Mouse (Mus musculus): Measurements from ENCODE around the gene Mical2. TPM values are rescaled to one million over a fixed set of nuclear protein-coding genes. Genes with fewer than 3 reads are reported as not detected.

The Mical2 gene
- polyA plus RNA-seq, 1 experiment from 2014 or later = 0.88 TPM

- Histone ChIP-seq H3K36me3 (replicated peaks) (no peaks in the 10 kb centered on the region), H3K27ac (peak overlapping the region; percentile 68; the same call in 1 of the 2 replicates), H3K27me3 (ENCODE audit: poor library complexity, severe bottlenecking) (no peaks in the 10 kb centered on the region), H3K4me3 (no peak overlapping the region), H3K9me3 (no peaks in the 10 kb centered on the region), H3K4me1 (peaks cover 28% of the 10 kb centered on the region)
- 54% methylated on average over 6 of the region's 6 CpGs for WGBS
- no peak for DNase-seq (ENCODE audit: extremely low spot score, low spot score)
Observed at GRCm38 (mm10) chr7:112454380-112454779, 228.7 kb downstream of the Mical2 start.

GRCm38 (mm10) chr7:112454951-112455350 lies 229.3 kb downstream of the Mical2 start:
- 86% methylated on average over 2 of the region's 2 CpGs for WGBS
- no peaks in the 10 kb centered on the region for H3K27me3 ChIP-seq (ENCODE audit: poor library complexity, severe bottlenecking)
- H3K9me3 ChIP-seq = no peaks in the 10 kb centered on the region
- peaks cover 28% of the 10 kb centered on the region for H3K4me1 ChIP-seq
- no peak for DNase-seq (ENCODE audit: extremely low spot score, low spot score)
- H3K36me3 ChIP-seq (replicated peaks) = no peaks in the 10 kb centered on the region
- no peak overlapping the region for H3K27ac ChIP-seq
- no peak overlapping the region for H3K4me3 ChIP-seq

DNA sequence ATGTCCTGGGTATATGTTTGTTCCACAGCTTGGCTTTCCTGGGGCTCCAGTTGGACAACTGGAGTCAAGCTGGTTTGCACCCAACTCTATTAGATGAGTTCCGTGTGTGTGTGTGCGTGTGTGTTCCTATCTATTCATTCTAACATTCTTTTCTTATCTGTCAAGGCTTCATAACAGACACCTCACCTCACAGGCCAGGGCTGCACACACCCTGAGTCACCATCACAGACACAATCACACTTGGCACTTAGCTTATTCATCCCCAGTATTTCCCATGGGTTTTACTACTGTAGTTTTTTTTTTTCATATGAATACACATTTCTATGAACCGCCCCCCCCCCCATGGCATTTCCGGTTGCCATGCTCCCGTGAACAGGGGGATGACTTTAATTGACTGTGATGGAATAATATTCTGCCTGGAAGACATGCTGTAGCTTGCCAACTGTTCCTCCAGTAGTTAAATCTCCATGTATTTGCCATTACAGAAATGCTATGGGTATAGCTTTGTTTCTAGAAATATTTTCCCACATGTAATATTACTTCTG lies 230.0 kb downstream of the Mical2 start:
- Histone ChIP-seq H3K4me1 (peaks cover 33% of the 10 kb centered on the region), H3K9me3 (no peaks in the 10 kb centered on the region), H3K4me3 (no peak overlapping the region), H3K27ac (no peak overlapping the region), H3K27me3 (ENCODE audit: poor library complexity, severe bottlenecking) (no peaks in the 10 kb centered on the region), H3K36me3 (replicated peaks) (no peaks in the 10 kb centered on the region)
- no peak for DNase-seq (ENCODE audit: extremely low spot score, low spot score)
- WGBS = 92% methylated on average over 5 of the region's 5 CpGs

GRCm38 (mm10) chr7:112457373-112457772 lies 231.7 kb downstream of the Mical2 start:
- no peaks in the 10 kb centered on the region for H3K27me3 ChIP-seq (ENCODE audit: poor library complexity, severe bottlenecking)
- no peak for DNase-seq (ENCODE audit: extremely low spot score, low spot score)
- 96% methylated on average over 4 of the region's 4 CpGs for WGBS
- no peaks in the 10 kb centered on the region for H3K36me3 ChIP-seq (replicated peaks)
- H3K4me3 ChIP-seq = no peak overlapping the region
- no peaks in the 10 kb centered on the region for H3K9me3 ChIP-seq
- peaks cover 37% of the 10 kb centered on the region for H3K4me1 ChIP-seq
- H3K27ac ChIP-seq = no peak overlapping the region

DNA sequence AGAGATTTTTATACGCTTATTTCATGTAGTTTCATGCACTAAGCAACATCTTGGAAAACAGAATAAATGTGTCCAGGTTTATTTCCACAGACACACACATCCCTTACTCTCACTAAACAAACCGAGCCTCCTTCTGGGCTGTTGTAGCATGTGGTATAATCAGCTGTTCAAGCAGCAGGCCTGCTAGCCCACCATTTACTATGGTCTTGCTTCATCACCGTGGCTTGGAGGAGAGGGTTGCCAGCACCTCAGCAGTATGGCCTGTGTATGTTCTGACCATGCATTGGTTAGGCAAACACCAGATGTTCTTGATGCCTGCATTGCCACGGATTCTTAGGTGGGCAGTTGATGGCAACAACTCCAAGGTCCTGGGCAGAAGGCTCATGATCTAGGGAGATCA lies 232.3 kb downstream of the Mical2 start:
- Histone ChIP-seq H3K27me3 (ENCODE audit: poor library complexity, severe bottlenecking) (no peaks in the 10 kb centered on the region), H3K4me1 (peaks cover 41% of the 10 kb centered on the region), H3K27ac (no peak overlapping the region), H3K36me3 (replicated peaks) (no peaks in the 10 kb centered on the region), H3K4me3 (no peak overlapping the region), H3K9me3 (no peaks in the 10 kb centered on the region)
- WGBS = 92% methylated on average over 4 of the region's 4 CpGs
- no peak for DNase-seq (ENCODE audit: extremely low spot score, low spot score)

- WGBS = 84% methylated on average over 5 of the region's 5 CpGs
- H3K4me1 ChIP-seq = peaks cover 43% of the 10 kb centered on the region
Observed at GRCm38 (mm10) chr7:112458440-112458839, 232.8 kb downstream of the Mical2 start.

More at GRCm38 (mm10) chr7:112458440-112458839, 232.8 kb downstream of the Mical2 start:
- Histone ChIP-seq H3K27ac (no peak overlapping the region), H3K4me3 (no peak overlapping the region), H3K36me3 (replicated peaks) (no peaks in the 10 kb centered on the region), H3K9me3 (no peaks in the 10 kb centered on the region), H3K27me3 (ENCODE audit: poor library complexity, severe bottlenecking) (no peaks in the 10 kb centered on the region)
- DNase-seq (ENCODE audit: extremely low spot score, low spot score) = no peak

Other genes starting within 250 kb of the Mical2 start
- gene Usp47, start 202.4 kb upstream of the Mical2 start, polyA plus RNA-seq (2016; fragmentation: Nextera tagmentation; extraction: Ambion mirVana) = 86.0 and 88.3 TPM in 2 replicates
- 14.3 and 15.0 TPM in 2 replicates for gene Dkk3, start 66.8 kb upstream of the Mical2 start, polyA plus RNA-seq (2016; fragmentation: Nextera tagmentation; extraction: Ambion mirVana)
- gene Parva, start 201.6 kb downstream of the Mical2 start, polyA plus RNA-seq (2016; fragmentation: Nextera tagmentation; extraction: Ambion mirVana) = 51.6 and 54.7 TPM in 2 replicates

Measured in forebrain, embryonic 10.5 days (tissue).